Mouse (Mus musculus): ENCODE results near the gene Card11. TPM values are rescaled to one million over a fixed set of nuclear protein-coding genes. Genes with fewer than 3 reads are reported as not detected.

Card11 gene
- polyA plus RNA-seq, 1 experiment from 2014 or later, result 0.20 TPM

DNA sequence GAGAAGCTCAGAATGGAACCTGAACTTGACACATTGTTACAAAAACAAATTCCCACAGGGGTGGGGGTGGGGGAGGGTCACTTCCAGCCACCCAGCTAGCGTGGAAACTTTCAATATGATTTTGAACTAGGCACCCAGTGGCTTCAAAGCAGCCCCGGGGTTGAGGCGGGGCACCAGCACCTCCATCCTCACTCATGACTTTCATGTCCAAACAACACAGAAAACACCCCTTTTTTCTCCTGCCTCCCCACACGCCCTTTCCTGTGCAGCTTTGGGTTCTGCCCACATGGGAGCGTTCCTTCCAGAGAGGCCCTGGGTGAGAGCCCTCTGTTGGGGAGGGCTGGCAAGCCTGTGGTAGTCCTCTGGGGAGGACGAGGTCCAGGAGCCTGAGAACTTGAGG is 129.1 kb downstream of the Card11 start:
- 62% methylated on average over 6 of the region's 6 CpGs for WGBS

DNA sequence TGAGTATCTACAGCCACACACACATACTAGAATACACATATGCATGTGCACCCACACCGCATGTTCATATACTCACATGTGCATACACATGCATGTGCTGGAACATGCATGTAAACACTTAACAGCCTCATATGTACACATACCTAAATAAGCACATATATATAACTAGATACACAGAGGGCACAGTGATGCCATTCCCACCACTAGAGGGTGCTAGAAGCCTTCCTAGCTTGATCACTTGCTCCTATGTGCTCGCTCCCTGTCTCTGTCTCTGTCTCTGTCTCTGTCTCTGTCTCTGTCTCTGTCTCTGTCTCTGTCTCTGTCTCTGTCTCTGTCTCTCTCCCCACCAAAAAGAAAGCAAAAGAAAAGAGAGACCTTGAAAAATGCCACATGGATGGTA is 131.3 kb downstream of the Card11 start:
- Histone ChIP-seq H3K9me3 (replicated peaks) (no peaks in the 10 kb centered on the region), H3K4me2 (replicated peaks) (no peak overlapping the region), H3K27me3 (no peaks in the 10 kb centered on the region), H3K9ac (no peak overlapping the region), H3K4me1 (peaks cover 26% of the 10 kb centered on the region), H3K4me3 (replicated peaks) (no peak overlapping the region), H3K27ac (replicated peaks) (no peak overlapping the region), H3K36me3 (no peaks in the 10 kb centered on the region)
- WGBS, result 62% methylated on average over 2 of the region's 2 CpGs
- ATAC-seq (ENCODE audit: insufficient number of reproducible peaks, low FRiP score, low TSS enrichment, low read depth), result no peak

More for the DNA sequence above, 129.1 kb downstream of the Card11 start:
- Histone ChIP-seq H3K9me3 (replicated peaks) (no peaks in the 10 kb centered on the region), H3K9ac (no peak overlapping the region), H3K36me3 (no peaks in the 10 kb centered on the region), H3K27me3 (no peaks in the 10 kb centered on the region), H3K4me2 (replicated peaks) (no peak overlapping the region), H3K4me3 (replicated peaks) (no peak overlapping the region), H3K27ac (replicated peaks) (no peak overlapping the region), H3K4me1 (peaks cover 26% of the 10 kb centered on the region)
- ATAC-seq (ENCODE audit: insufficient number of reproducible peaks, low FRiP score, low TSS enrichment, low read depth), result no peak

- H3K4me2 ChIP-seq (replicated peaks), result no peak overlapping the region
- H3K4me1 ChIP-seq, result no peaks in the 10 kb centered on the region
- no peaks in the 10 kb centered on the region for H3K9me3 ChIP-seq (replicated peaks)
- no peak overlapping the region for H3K9ac ChIP-seq
- no peak overlapping the region for H3K4me3 ChIP-seq (replicated peaks)
- ATAC-seq (ENCODE audit: insufficient number of reproducible peaks, low FRiP score, low TSS enrichment, low read depth), result no peak
- no peak overlapping the region for H3K27ac ChIP-seq (replicated peaks)
- H3K36me3 ChIP-seq, result no peaks in the 10 kb centered on the region
- WGBS, result 81% methylated on average over 5 of the region's 5 CpGs
- H3K27me3 ChIP-seq, result no peaks in the 10 kb centered on the region
Measured at GRCm38 (mm10) chr5:140859730-140860129, 140.7 kb downstream of the Card11 start.

DNA sequence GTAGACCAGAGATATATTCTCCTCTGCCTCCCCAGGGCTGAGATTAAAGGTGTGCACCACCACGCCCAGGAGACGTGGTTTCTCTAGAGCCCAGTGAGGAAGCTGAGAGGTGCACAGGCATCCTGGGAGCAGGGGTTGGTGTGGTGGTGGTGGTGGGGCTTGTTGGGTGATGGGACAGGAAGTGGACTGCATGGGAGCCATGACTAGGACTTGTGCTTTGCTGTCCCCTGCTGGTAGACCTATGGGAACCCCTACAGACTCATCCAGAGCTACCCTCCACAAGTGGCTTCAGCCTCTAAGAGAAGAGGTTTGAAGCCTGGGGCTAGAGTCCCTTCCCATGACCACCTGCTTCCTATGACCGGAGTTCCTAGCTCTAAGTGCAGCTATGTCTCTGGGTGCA is 142.0 kb downstream of the Card11 start:
- H3K27me3 ChIP-seq, result no peaks in the 10 kb centered on the region
- no peaks in the 10 kb centered on the region for H3K36me3 ChIP-seq
- no peak for ATAC-seq (ENCODE audit: insufficient number of reproducible peaks, low FRiP score, low TSS enrichment, low read depth)
- H3K4me1 ChIP-seq, result no peaks in the 10 kb centered on the region
- no peak overlapping the region for H3K9ac ChIP-seq
- H3K4me3 ChIP-seq (replicated peaks), result no peak overlapping the region
- WGBS, result 85% methylated on average over 3 of the region's 3 CpGs
- no peak overlapping the region for H3K4me2 ChIP-seq (replicated peaks)
- no peak overlapping the region for H3K27ac ChIP-seq (replicated peaks)
- no peaks in the 10 kb centered on the region for H3K9me3 ChIP-seq (replicated peaks)

DNA sequence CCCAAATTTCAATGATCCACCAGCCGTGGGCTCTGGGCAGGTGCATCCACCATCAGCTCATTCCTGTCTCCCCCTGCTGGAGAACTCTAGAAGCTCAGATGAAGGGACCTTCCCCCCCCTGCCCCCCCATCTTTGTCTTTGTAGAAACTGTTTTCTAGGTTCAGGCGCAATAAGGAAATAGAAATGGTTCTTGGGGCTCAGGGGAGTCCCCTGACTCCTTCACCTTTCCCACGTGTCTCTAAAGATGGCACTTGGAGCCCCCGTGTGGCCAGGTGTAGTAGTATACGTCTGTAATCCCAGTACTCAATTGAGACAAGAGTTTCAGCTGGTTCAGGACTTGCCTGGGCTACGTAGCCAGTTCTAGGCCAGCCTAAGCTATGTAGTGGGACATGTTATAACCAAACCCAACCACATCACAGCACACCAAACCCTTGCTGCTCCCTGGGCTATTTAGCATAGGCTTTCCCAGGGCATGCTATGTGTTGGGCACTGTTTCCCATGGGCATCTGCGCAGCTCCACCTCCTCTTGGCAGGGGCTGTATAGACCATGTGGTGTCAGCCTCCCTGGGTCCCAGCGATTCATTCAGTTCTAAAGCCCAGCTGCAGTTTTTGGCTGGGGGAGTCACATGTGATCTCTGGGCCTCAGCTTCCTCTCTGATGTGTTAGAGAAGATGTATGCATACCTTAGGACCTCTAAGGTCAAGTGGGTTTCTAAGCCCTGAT is 142.8 kb downstream of the Card11 start:
- Histone ChIP-seq H3K27me3 (no peaks in the 10 kb centered on the region), H3K9ac (no peak overlapping the region), H3K36me3 (no peaks in the 10 kb centered on the region), H3K4me1 (no peaks in the 10 kb centered on the region), H3K4me2 (replicated peaks) (no peak overlapping the region), H3K27ac (replicated peaks) (no peak overlapping the region), H3K4me3 (replicated peaks) (no peak overlapping the region), H3K9me3 (replicated peaks) (no peaks in the 10 kb centered on the region)
- 53% methylated on average over 8 of the region's 8 CpGs for WGBS
- ATAC-seq (ENCODE audit: insufficient number of reproducible peaks, low FRiP score, low TSS enrichment, low read depth), result no peak

DNA sequence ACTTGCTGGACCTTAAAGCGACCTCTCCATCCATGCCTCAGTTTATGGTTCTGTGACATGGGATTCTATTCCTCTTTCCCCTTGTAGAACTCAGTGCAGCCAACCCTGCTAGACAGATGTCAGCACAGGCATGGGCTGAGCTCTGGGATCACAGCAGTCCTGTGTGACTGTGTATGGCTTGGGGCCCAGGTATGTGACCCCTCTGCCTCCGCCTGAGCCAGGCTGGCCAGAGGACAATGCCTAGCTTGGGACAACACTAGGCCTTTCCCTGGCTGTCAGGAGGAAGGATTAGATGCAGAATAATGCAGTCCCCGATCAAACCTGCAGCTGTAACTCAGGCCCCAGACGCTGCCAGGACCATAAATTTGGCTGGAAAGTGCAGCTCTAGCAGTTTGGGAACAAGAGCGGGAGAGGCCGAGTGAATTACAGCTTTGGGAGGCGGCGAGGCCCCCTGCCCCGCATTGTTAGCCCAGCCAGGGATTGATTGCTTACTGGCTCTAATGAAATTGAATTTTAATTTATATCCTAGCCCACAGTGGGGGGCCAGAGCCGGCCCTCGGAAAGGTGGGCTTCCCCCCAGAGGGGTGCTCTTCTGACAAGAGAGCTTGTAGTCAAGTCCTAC is 144.4 kb downstream of the Card11 start:
- WGBS, result 70% methylated on average over 11 of the region's 11 CpGs
- H3K36me3 ChIP-seq, result no peaks in the 10 kb centered on the region
- no peak overlapping the region for H3K4me3 ChIP-seq (replicated peaks)
- H3K9ac ChIP-seq, result no peak overlapping the region
- ATAC-seq (ENCODE audit: insufficient number of reproducible peaks, low FRiP score, low TSS enrichment, low read depth), result no peak
- H3K27me3 ChIP-seq, result no peaks in the 10 kb centered on the region
- H3K4me1 ChIP-seq, result no peaks in the 10 kb centered on the region
- no peak overlapping the region for H3K4me2 ChIP-seq (replicated peaks)
- H3K27ac ChIP-seq (replicated peaks), result no peak overlapping the region
- H3K9me3 ChIP-seq (replicated peaks), result 0 out of 2 replicates have a peak, but pooled peaks cover 8% of the 10 kb centered on the region

DNA sequence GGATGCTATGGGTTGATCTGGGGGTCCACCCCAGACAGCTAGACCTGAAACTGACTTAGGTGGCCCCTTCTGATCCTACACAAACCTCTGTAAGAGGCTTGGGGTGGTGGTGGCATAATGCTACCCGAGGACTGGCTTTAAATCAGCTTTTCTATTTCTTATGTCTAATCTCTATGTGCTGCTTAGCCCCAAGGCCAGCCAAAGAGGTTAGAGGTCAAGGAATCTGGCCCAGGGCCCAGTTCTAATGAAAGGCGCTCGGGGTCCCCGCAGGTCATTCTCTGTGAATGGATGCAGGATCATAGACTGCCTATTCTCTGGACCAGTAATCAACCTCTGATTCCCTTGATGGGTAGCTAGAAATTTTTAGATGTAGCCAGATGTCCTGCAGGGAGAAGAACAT is 145.7 kb downstream of the Card11 start:
- ATAC-seq (ENCODE audit: insufficient number of reproducible peaks, low FRiP score, low TSS enrichment, low read depth), result no peak
- 87% methylated on average over 4 of the region's 4 CpGs for WGBS
- no peaks in the 10 kb centered on the region for H3K27me3 ChIP-seq
- no peak overlapping the region for H3K4me3 ChIP-seq (replicated peaks)
- no peak overlapping the region for H3K9ac ChIP-seq
- H3K9me3 ChIP-seq (replicated peaks), result 0 out of 2 replicates have a peak, but pooled peaks cover 9% of the 10 kb centered on the region
- H3K4me2 ChIP-seq (replicated peaks), result no peak overlapping the region
- H3K4me1 ChIP-seq, result no peaks in the 10 kb centered on the region
- no peak overlapping the region for H3K27ac ChIP-seq (replicated peaks)
- no peaks in the 10 kb centered on the region for H3K36me3 ChIP-seq

DNA sequence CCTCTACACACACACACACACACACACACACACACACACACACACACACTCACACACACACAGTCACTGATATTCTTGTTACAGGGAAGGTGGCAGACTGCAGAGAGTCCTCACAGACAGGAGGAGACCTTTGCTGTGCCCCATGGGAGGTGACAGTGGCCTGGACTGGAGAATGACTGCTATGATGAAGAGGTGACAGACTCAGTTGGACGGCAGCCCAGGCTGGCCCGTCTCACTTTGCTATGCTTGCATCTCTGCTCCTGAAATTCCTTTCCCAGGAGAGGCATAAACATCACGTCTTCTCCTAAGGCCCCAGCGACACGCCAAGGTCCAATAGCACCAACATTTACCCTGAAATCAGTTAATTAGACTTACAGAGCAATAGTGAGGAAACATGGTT is 146.7 kb downstream of the Card11 start:
- no peak overlapping the region for H3K4me3 ChIP-seq (replicated peaks)
- WGBS, result 74% methylated on average over 5 of the region's 5 CpGs
- no peak overlapping the region for H3K4me2 ChIP-seq (replicated peaks)
- H3K4me1 ChIP-seq, result no peaks in the 10 kb centered on the region
- H3K9ac ChIP-seq, result no peak overlapping the region
- no peak for ATAC-seq (ENCODE audit: insufficient number of reproducible peaks, low FRiP score, low TSS enrichment, low read depth)
- no peak overlapping the region for H3K27ac ChIP-seq (replicated peaks)
- no peaks in the 10 kb centered on the region for H3K36me3 ChIP-seq
- 0 out of 2 replicates have a peak, but pooled peaks cover 9% of the 10 kb centered on the region for H3K9me3 ChIP-seq (replicated peaks)
- no peaks in the 10 kb centered on the region for H3K27me3 ChIP-seq

DNA sequence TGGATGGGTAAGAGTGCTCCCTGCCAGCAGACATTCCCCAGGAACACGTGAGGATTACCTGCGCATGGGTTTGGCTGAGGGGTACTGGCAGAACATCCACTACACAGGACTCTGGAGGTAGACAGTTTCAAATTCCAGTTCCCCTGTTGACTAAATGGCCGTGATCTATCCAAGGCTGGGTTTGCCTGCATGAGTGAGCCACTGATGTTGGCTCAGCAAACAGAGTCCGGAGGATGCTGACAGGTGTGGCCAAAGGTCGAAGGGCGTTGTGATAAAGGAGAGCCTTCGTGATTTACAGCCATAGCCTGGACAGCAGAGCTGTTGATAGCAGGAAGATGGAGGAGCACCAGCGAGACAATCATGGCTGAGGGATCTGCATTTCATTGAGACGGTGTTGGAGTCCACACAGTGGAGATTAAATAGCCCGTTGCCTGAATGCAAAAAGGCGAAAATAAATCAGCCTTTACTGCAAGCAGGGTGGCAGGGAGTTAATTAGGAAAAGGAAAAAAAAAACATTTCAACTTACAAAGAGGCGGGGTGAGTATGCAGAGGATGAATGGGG is 147.9 kb downstream of the Card11 start:
- WGBS, result 85% methylated on average over 12 of the region's 12 CpGs
- H3K4me3 ChIP-seq (replicated peaks), result no peak overlapping the region
- no peak overlapping the region for H3K27ac ChIP-seq (replicated peaks)
- 0 out of 2 replicates have a peak, but pooled peaks cover 9% of the 10 kb centered on the region for H3K9me3 ChIP-seq (replicated peaks)
- H3K36me3 ChIP-seq, result no peaks in the 10 kb centered on the region
- ATAC-seq (ENCODE audit: insufficient number of reproducible peaks, low FRiP score, low TSS enrichment, low read depth), result no peak
- H3K4me1 ChIP-seq, result no peaks in the 10 kb centered on the region
- H3K9ac ChIP-seq, result no peak overlapping the region
- no peaks in the 10 kb centered on the region for H3K27me3 ChIP-seq
- no peak overlapping the region for H3K4me2 ChIP-seq (replicated peaks)

GRCm38 (mm10) chr5:140847300-140847729 is 153.1 kb downstream of the Card11 start:
- no peak for ATAC-seq (ENCODE audit: insufficient number of reproducible peaks, low FRiP score, low TSS enrichment, low read depth)
- Histone ChIP-seq H3K4me1 (no peaks in the 10 kb centered on the region), H3K36me3 (no peaks in the 10 kb centered on the region), H3K4me2 (replicated peaks) (no peak overlapping the region), H3K9ac (no peak overlapping the region), H3K27me3 (no peaks in the 10 kb centered on the region), H3K9me3 (replicated peaks) (0 out of 2 replicates have a peak, but pooled peaks cover 9% of the 10 kb centered on the region), H3K27ac (replicated peaks) (no peak overlapping the region), H3K4me3 (replicated peaks) (no peak overlapping the region)
- WGBS, result 14% methylated on average over 5 of the region's 5 CpGs

GRCm38 (mm10) chr5:140841942-140842341 is 158.4 kb downstream of the Card11 start:
- 76% methylated on average over 4 of the region's 4 CpGs for WGBS
- no peaks in the 10 kb centered on the region for H3K27me3 ChIP-seq
- no peak overlapping the region for H3K4me2 ChIP-seq (replicated peaks)
- H3K4me3 ChIP-seq (replicated peaks), result no peak overlapping the region
- no peak overlapping the region for H3K27ac ChIP-seq (replicated peaks)
- no peaks in the 10 kb centered on the region for H3K9me3 ChIP-seq (replicated peaks)
- no peaks in the 10 kb centered on the region for H3K36me3 ChIP-seq
- no peaks in the 10 kb centered on the region for H3K4me1 ChIP-seq
- ATAC-seq (ENCODE audit: insufficient number of reproducible peaks, low FRiP score, low TSS enrichment, low read depth), result no peak
- H3K9ac ChIP-seq, result no peak overlapping the region
